Mouse (Mus musculus): ENCODE measurements around the gene Pfdn5. TPM values are rescaled to one million over a fixed set of nuclear protein-coding genes. Genes with fewer than 3 reads are reported as not detected.

Gene Pfdn5
- polyA plus RNA-seq, 1 experiment from 2014 or later, result 464 TPM

DNA sequence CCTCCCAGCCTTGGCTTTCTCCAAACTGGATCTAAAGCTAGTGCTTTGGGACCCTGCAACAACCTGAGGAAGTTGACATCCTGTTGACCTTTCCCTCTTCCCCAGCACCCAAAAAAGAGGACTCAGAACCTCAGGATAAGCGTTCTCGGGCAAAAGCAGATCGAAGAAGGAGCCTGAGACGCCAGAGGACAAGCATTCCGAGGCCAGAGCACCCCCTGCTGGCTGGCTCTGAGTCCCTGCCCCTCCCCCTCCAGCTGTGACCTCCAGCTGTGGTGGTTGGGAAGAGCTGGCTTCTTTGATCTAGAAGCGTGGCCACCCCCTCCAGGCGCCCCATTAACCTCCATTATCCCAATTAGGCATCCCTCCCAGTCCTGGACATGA, 51.2 kb downstream of the Pfdn5 start:
- peak; percentile 18; the same call in 1 of the 2 replicates for ATAC-seq
- H3K27ac ChIP-seq (ENCODE audit: low read depth, low read length), result peak overlapping the region; percentile 59
- peak overlapping the region; percentile 78 for H3K9ac ChIP-seq (ENCODE audit: low read depth, low read length)
- no peaks in the 10 kb centered on the region for H3K27me3 ChIP-seq (replicated peaks; ENCODE audit: control insufficient read depth, insufficient read depth, low read length)
- no peaks in the 10 kb centered on the region for H3K9me3 ChIP-seq (ENCODE audit: control insufficient read depth, low read length)
- H3K36me3 ChIP-seq (ENCODE audit: control insufficient read depth, insufficient read depth, low read length), result no peaks in the 10 kb centered on the region
- peak overlapping the region; percentile 99 for H3K4me2 ChIP-seq (ENCODE audit: low read length)
- 0% methylated on average over 7 of the region's 7 CpGs for WGBS
- H3K4me1 ChIP-seq (ENCODE audit: control insufficient read depth, insufficient read depth, low read depth, low read length), result peaks cover 12% of the 10 kb centered on the region
- H3K4me3 ChIP-seq (ENCODE audit: low read length), result peak overlapping the region; percentile 67

DNA sequence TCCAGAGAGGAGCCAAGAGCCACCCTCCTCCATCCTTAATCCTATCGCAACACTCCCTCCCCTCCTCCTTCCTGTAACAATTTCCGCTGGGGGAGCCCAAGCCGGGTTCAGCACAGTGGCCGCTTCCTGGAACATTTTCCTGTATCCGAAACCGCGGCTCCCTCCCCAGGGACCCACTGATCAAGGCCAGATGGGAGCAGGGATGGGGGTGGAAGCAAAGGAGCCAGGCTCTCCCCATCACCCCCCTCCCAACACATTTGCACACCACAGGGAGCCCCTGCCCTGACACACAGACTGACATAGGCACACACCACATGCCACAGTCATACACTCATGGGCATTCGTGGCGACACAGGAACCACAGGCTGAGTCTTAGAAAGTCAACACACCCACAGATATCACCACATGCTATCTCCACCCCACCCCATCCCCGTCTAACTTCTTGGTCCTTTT, 51.9 kb downstream of the Pfdn5 start:
- no peak overlapping the region for H3K4me3 ChIP-seq (ENCODE audit: low read length)
- 0 out of 2 replicates have a peak, but pooled peaks have one; percentile 25 for ATAC-seq
- WGBS, result 9% methylated on average over 10 of the region's 10 CpGs
- peak overlapping the region; percentile 99; the same call in 1 of the 2 replicates for H3K4me2 ChIP-seq (ENCODE audit: low read length)
- H3K4me1 ChIP-seq (ENCODE audit: control insufficient read depth, insufficient read depth, low read depth, low read length), result peaks cover 12% of the 10 kb centered on the region
- no peak overlapping the region for H3K9ac ChIP-seq (ENCODE audit: low read depth, low read length)
- no peak overlapping the region for H3K27ac ChIP-seq (ENCODE audit: low read depth, low read length)
- H3K36me3 ChIP-seq (ENCODE audit: control insufficient read depth, insufficient read depth, low read length), result no peaks in the 10 kb centered on the region
- no peaks in the 10 kb centered on the region for H3K27me3 ChIP-seq (replicated peaks; ENCODE audit: control insufficient read depth, insufficient read depth, low read length)
- H3K9me3 ChIP-seq (ENCODE audit: control insufficient read depth, low read length), result no peaks in the 10 kb centered on the region

Other genes with a start within 250 kb of the Pfdn5 start
- 8.7 and 14.9 TPM in 2 replicates for gene Tns2, start 225.7 kb upstream of the Pfdn5 start, polyA plus RNA-seq (2015; fragmentation: Nextera tagmentation; extraction: Ambion mirVana)
- gene Spryd3, start 189.9 kb upstream of the Pfdn5 start, polyA plus RNA-seq (2015; fragmentation: Nextera tagmentation; extraction: Ambion mirVana), result 105 and 108 TPM in 2 replicates
- 3.9 and 4.4 TPM in 2 replicates for gene Igfbp6, start 181.8 kb upstream of the Pfdn5 start, polyA plus RNA-seq (2015; fragmentation: Nextera tagmentation; extraction: Ambion mirVana)
- gene Soat2, start 175.6 kb upstream of the Pfdn5 start, polyA plus RNA-seq (2015; fragmentation: Nextera tagmentation; extraction: Ambion mirVana), result not detected in 2 replicates
- 39.6 and 51.0 TPM in 2 replicates for gene Zfp740, start 122.9 kb upstream of the Pfdn5 start, polyA plus RNA-seq (2015; fragmentation: Nextera tagmentation; extraction: Ambion mirVana)
- 35.5 and 43.3 TPM in 2 replicates for gene Csad, start 121.4 kb upstream of the Pfdn5 start, polyA plus RNA-seq (2015; fragmentation: Nextera tagmentation; extraction: Ambion mirVana)
- 1.1 and 2.0 TPM in 2 replicates for gene Itgb7, start 94.2 kb upstream of the Pfdn5 start, polyA plus RNA-seq (2015; fragmentation: Nextera tagmentation; extraction: Ambion mirVana)
- gene Rarg, start 68.6 kb upstream of the Pfdn5 start, polyA plus RNA-seq (2015; fragmentation: Nextera tagmentation; extraction: Ambion mirVana), result 5.6 and 7.6 TPM in 2 replicates
- gene Gm9918, start 55.6 kb upstream of the Pfdn5 start, polyA plus RNA-seq (2015; fragmentation: Nextera tagmentation; extraction: Ambion mirVana), result 0.06 and 0.14 TPM in 2 replicates
- gene Mfsd5, start 46.7 kb upstream of the Pfdn5 start, polyA plus RNA-seq (2015; fragmentation: Nextera tagmentation; extraction: Ambion mirVana), result 65.9 and 67.6 TPM in 2 replicates
- 4.1 and 6.4 TPM in 2 replicates for gene Espl1, start 29.9 kb upstream of the Pfdn5 start, polyA plus RNA-seq (2015; fragmentation: Nextera tagmentation; extraction: Ambion mirVana)
- gene Myg1, start 5.6 kb downstream of the Pfdn5 start, polyA plus RNA-seq (2015; fragmentation: Nextera tagmentation; extraction: Ambion mirVana), result 88.1 and 99.0 TPM in 2 replicates
- 36.1 and 38.1 TPM in 2 replicates for gene Aaas, start 24.7 kb downstream of the Pfdn5 start, polyA plus RNA-seq (2015; fragmentation: Nextera tagmentation; extraction: Ambion mirVana)
- 0.46 and 1.0 TPM in 2 replicates for gene Sp7, start 41.1 kb downstream of the Pfdn5 start, polyA plus RNA-seq (2015; fragmentation: Nextera tagmentation; extraction: Ambion mirVana)
- 3.4 and 3.5 TPM in 2 replicates for gene Sp1, start 80.0 kb downstream of the Pfdn5 start, polyA plus RNA-seq (2015; fragmentation: Nextera tagmentation; extraction: Ambion mirVana)
- gene Amhr2, start 119.3 kb downstream of the Pfdn5 start, polyA plus RNA-seq (2015; fragmentation: Nextera tagmentation; extraction: Ambion mirVana), result 0.10 and 0.30 TPM in 2 replicates
- 83.3 and 98.7 TPM in 2 replicates for gene Prr13, start 132.9 kb downstream of the Pfdn5 start, polyA plus RNA-seq (2015; fragmentation: Nextera tagmentation; extraction: Ambion mirVana)
- gene Pcbp2, start 144.4 kb downstream of the Pfdn5 start, polyA plus RNA-seq (2015; fragmentation: Nextera tagmentation; extraction: Ambion mirVana), result 120 TPM in 2 replicates
- gene Gm10337, start 177.6 kb downstream of the Pfdn5 start, polyA plus RNA-seq (2015; fragmentation: Nextera tagmentation; extraction: Ambion mirVana), result 8.1 and 21.8 TPM in 2 replicates
- gene Map3k12, start 190.9 kb downstream of the Pfdn5 start, polyA plus RNA-seq (2015; fragmentation: Nextera tagmentation; extraction: Ambion mirVana), result 55.7 and 62.4 TPM in 2 replicates
- 104 and 109 TPM in 2 replicates for gene Tarbp2, start 192.1 kb downstream of the Pfdn5 start, polyA plus RNA-seq (2015; fragmentation: Nextera tagmentation; extraction: Ambion mirVana)
- gene Npff, start 198.8 kb downstream of the Pfdn5 start, polyA plus RNA-seq (2015; fragmentation: Nextera tagmentation; extraction: Ambion mirVana), result 4.1 and 5.0 TPM in 2 replicates